In the genomic region with DNA sequence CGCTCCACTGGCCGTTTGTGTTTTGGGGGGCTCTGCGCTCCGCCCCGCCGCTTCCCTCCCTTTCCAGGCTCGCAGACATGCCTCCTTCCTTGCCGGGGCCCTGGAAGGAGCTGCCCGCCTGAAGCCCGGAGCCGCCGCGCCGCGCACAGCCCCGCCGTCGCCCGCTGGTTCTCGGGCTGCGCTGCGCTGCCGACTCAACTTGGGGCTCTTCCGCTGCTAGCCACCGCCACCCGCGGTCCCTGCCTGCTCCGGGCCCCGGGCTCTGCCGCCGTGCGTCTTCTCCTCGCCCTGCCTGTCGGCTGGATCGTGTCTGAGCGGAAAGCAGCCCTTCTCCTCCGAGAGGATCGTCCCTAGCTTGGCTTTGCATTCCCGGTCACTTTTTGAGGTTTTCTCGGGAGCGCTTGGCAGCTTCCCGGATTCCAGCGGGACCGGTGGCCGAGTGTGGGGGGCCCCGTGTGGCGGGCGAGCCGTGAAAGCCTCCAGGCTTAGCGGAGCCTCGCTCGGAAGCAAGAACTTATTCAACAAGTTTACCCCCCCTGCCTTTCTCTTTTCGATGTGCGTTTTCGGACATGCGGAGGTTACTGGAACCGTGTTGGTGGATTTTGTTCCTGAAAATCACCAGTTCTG, we compare ENCODE assay signal across 8 mouse cellular contexts. TPM values are rescaled to one million over a fixed set of nuclear protein-coding genes. Genes with fewer than 3 reads are reported as not detected.
DNase-seq lines count a peak whose midpoint lies in the region; ATAC-seq and TF ChIP-seq lines count a peak whose summit lies in the region.

No protein-coding gene starts in this region.

- H3K27me3 ChIP-seq in heart, embryonic 11.5 days (ENCODE audit: control insufficient read depth, insufficient read depth, low read length) = no peaks in the 10 kb centered on the region
- peaks cover 35% of the 10 kb centered on the region for H3K27me3 ChIP-seq in E14TG2a.4 (ENCODE audit: insufficient read depth, low read length)
- H3K27me3 ChIP-seq in hindbrain, embryonic 14.5 days (ENCODE audit: control insufficient read depth, insufficient read depth, low read length) = no peaks in the 10 kb centered on the region

- H3K9me3 ChIP-seq in heart, embryonic 11.5 days (replicated peaks; ENCODE audit: control insufficient read depth, low read length) = no peaks in the 10 kb centered on the region
- no peaks in the 10 kb centered on the region for H3K9me3 ChIP-seq in E14TG2a.4 (ENCODE audit: low read length)
- no peaks in the 10 kb centered on the region for H3K9me3 ChIP-seq in hindbrain, embryonic 14.5 days (ENCODE audit: control insufficient read depth, low read length)

- H3K4me2 ChIP-seq in heart, embryonic 11.5 days = peak overlapping the region; percentile 77
- peak overlapping the region; percentile 69 for H3K4me2 ChIP-seq in hindbrain, embryonic 14.5 days (replicated peaks)

- H3K27ac ChIP-seq in heart, embryonic 11.5 days (ENCODE audit: low read depth, low read length) = peak overlapping the region; percentile 95
- H3K27ac ChIP-seq in cortical plate, adult 2 months (ENCODE audit: insufficient read depth, low read length) = peak overlapping the region; percentile 87
- peak overlapping the region; percentile 96 for H3K27ac ChIP-seq in hindbrain, embryonic 14.5 days

- 0 out of 2 replicates have a peak, but pooled peaks cover 8% of the 10 kb centered on the region for H3K4me1 ChIP-seq in heart, embryonic 11.5 days (ENCODE audit: control insufficient read depth, insufficient read depth, low read length)
- peaks cover 49% of the 10 kb centered on the region for H3K4me1 ChIP-seq in E14TG2a.4 (replicated peaks; ENCODE audit: low read depth, low read length)
- H3K4me1 ChIP-seq in cortical plate, adult 2 months (ENCODE audit: control insufficient read depth, insufficient read depth, low read length) = 0 out of 2 replicates have a peak, but pooled peaks cover 1% of the 10 kb centered on the region
- peaks cover 25% of the 10 kb centered on the region for H3K4me1 ChIP-seq in hindbrain, embryonic 14.5 days (replicated peaks; ENCODE audit: control insufficient read depth, insufficient read depth, low read length)

- DNase-seq in heart, adult 8-10 months (ENCODE audit: low spot score) = no peak
- DNase-seq in hindbrain, embryonic 14.5 days (ENCODE audit: low spot score) = peak; percentile 55
- peak; percentile 28 for DNase-seq in lung, postnatal 25 days (ENCODE audit: low spot score)
- DNase-seq in adipocyte (ENCODE audit: low spot score) = no peak

- H3K9ac ChIP-seq in heart, embryonic 11.5 days (ENCODE audit: low read depth, low read length) = peak overlapping the region; percentile 86
- peak overlapping the region; percentile 86 for H3K9ac ChIP-seq in hindbrain, embryonic 14.5 days

- under 1% methylated on average over 57 of the region's 57 CpGs for WGBS in heart, embryonic 11.5 days (ENCODE audit: insufficient replicate concordance)
- WGBS in hindbrain, embryonic 14.5 days = under 1% methylated on average over 57 of the region's 57 CpGs

- peak overlapping the region; percentile 73 for H3K4me3 ChIP-seq in heart, embryonic 11.5 days (ENCODE audit: low read depth, low read length)
- peak overlapping the region; percentile 94 for H3K4me3 ChIP-seq in E14TG2a.4 (replicated peaks; ENCODE audit: low read length)
- peak overlapping the region; percentile 87 for H3K4me3 ChIP-seq in cortical plate, adult 2 months (ENCODE audit: insufficient read depth, low read length)
- H3K4me3 ChIP-seq in hindbrain, embryonic 14.5 days (replicated peaks; ENCODE audit: low read length) = peak overlapping the region; percentile 83

- ATAC-seq in heart, embryonic 11.5 days (replicated peaks; ENCODE audit: insufficient number of reproducible peaks, low FRiP score, low TSS enrichment) = peak; percentile 24; the same call in 1 of the 2 replicates
- ATAC-seq in hindbrain, embryonic 14.5 days (ENCODE audit: low FRiP score) = peak; percentile 56; the same call in 1 of the 2 replicates
- ATAC-seq in inflammation-experienced regulatory T-cells, adult 6 months = no peak

- TF ChIP-seq CTCF in E14TG2a.4 (conservative IDR thresholded peaks at IDR 0.05; ENCODE audit: low read length) = no peak
- no peak for TF ChIP-seq CTCF in cortical plate, adult 2 months (IDR thresholded peaks at IDR 0.05; ENCODE audit: extremely low read depth, insufficient read depth, low read length)

- no peak for TF ChIP-seq POLR2A in cortical plate, adult 2 months (IDR thresholded peaks at IDR 0.05; ENCODE audit: extremely low read depth, insufficient read depth, low read length)

- H3K36me3 ChIP-seq in heart, embryonic 11.5 days (ENCODE audit: control insufficient read depth, insufficient read depth, low read length) = no peaks in the 10 kb centered on the region
- 0 out of 2 replicates have a peak, but pooled peaks cover 4% of the 10 kb centered on the region for H3K36me3 ChIP-seq in E14TG2a.4 (ENCODE audit: insufficient read depth, low read length)
- no peaks in the 10 kb centered on the region for H3K36me3 ChIP-seq in hindbrain, embryonic 14.5 days (replicated peaks; ENCODE audit: control insufficient read depth, insufficient read depth)

RNA-seq across cellular contexts. Expression of a gene that starts 0.5 kb away (rescaled TPM):
- polyA plus RNA-seq in heart, embryonic 11.5 days (2014; fragmentation: Nextera tagmentation; extraction: Ambion mirVana) = 15.2 and 16.5 TPM in 2 replicates
- 10 to 100 TPM; 43.4 to 66.5 (median 48.8) TPM for total RNA-seq in heart, adult 8-10 months (2022)
- polyA plus RNA-seq in cortical plate, adult 2 months (2012; rRNA removed) = 27.9 and 31.0 TPM in 2 replicates
- 49.0 and 51.0 TPM in 2 replicates for polyA plus RNA-seq in hindbrain, embryonic 14.5 days (2014; fragmentation: Nextera tagmentation; extraction: Ambion mirVana)
- polyA plus RNA-seq in inflammation-experienced regulatory T-cells, adult 6 months (2017; shearing (Covaris generic)) = under 1 TPM in 1 of 3 experiments, not detected in 2; 0.24 TPM

Comparison
In these comparisons a context has a peak if more than half of its experiments do, and no peak if none do; other contexts are left out.
1. DNase-seq: peak in hindbrain, embryonic 14.5 days (single experiment) and lung, postnatal 25 days (single experiment); none in heart, adult 8-10 months (single experiment) and adipocyte (single experiment).
2. RNA of a gene that starts 0.5 kb away (polyA plus RNA-seq): 49.0 to 51.0 TPM in hindbrain, embryonic 14.5 days, 27.9 to 31.0 TPM in cortical plate, adult 2 months and 15.2 to 16.5 TPM in heart, embryonic 11.5 days; 0.24 TPM in inflammation-experienced regulatory T-cells, adult 6 months; every median in the first group is over 10 times any median in the second.
3. Peak in every context shown above with its lines, with median percentiles within 50 percentile points of each other: H3K27ac ChIP-seq and H3K4me3 ChIP-seq.